Mouse (Mus musculus) CD4-positive helper T cell, adult 2 months (primary cell): Measurements from ENCODE around the gene Vmn1r197.
"Not testable (repeated sequence)": the region's sequence is repeated elsewhere in the genome, so short reads cannot be mapped to it uniquely, and the experiment has no call there.

Source experiments
- DNase-seq: peaks from one replicate; pipeline ENCODE4 v3.0.0-alpha.2; 2012; ENCODE audit warnings: low read depth, missing footprints, low spot score

Gene Vmn1r197

DNA sequence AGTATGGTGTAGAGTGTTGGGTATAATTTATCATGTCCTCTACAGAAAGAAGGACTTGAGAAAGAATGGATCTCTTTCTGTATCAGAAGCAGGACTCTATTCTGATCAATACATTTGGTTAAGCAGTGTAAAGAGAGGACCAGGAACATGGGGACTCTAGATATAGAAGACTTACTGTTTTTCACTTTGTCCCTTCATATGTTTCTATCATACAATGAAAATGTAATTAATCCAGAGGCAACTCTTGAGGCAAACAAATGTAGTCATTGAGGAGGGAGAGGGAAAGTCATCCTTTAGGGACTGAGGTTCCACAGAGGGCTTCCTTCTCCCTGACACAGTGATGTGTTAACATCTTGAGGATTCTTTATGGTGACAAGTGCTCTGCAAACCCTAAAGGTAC is at the start of gene Vmn1r197:
TSS of gene Vmn1r197 (plus strand) at position 301 of the 400 bp plus-strand sequence.
- DNase-seq: no peak

DNA sequence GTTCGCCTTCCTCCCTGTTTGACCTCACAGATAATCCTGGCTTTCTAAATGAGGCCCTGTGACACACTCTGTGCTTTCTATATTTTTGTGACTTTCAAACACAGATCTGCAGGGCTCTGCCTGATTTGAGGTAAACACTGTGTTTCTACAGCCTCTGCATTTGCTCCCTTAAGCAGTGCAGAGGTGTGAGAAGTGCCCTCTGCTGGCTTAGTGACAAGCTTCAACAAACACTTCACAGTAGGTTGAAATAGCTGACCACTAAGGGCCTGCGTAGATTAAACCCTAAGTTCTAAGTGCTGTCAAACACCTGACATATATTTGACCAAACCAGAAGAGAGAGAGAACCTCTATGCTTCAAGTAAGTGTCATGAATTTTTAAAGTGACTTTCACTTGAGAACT is 39.8 kb upstream of the Vmn1r197 start:
- DNase-seq: no peak

DNA sequence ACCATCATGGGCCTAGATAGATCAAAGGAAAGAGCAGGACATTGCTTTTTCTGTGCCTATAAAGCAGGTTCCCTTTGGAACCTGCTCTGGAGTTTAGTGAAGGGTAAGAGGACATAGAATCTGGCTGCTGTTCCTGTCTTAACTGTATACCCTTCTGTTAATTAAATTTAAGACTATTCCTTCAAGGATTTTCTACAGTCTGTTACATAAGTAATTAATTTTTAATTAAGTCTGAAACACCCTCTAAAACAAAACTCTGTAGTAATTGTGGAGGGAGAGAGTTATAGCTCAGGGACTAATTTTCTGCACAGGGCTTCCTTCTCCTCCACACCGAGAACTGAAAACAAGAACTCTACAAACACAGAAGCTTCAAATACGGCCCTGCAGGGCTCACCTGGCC is 34.8 kb upstream of the Vmn1r197 start, which contains the start of gene Vmn1r196:
TSS of gene Vmn1r196 (plus strand) at position 301 of the 400 bp plus-strand sequence.
- DNase-seq: no peak

DNA sequence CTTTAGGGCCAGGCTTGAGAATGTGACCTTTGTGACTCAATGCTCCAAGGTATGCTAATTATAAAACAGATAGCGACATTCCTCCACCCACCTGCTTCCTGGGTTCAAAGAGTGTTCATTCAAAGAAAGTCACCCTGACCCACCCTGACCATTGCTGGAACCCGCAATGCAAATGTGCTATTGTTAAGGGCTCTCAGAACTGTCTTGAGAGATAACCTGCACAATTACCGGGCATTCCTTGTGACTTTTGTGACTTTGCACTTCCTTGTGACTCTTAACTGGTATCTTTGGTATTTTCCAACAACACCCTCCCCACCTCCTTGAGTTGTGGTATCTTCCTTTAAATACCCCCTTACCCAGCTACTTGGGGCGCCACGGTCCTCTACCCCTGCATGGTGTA is 16.3 kb upstream of the Vmn1r197 start:
- not testable (repeated sequence) for DNase-seq

DNA sequence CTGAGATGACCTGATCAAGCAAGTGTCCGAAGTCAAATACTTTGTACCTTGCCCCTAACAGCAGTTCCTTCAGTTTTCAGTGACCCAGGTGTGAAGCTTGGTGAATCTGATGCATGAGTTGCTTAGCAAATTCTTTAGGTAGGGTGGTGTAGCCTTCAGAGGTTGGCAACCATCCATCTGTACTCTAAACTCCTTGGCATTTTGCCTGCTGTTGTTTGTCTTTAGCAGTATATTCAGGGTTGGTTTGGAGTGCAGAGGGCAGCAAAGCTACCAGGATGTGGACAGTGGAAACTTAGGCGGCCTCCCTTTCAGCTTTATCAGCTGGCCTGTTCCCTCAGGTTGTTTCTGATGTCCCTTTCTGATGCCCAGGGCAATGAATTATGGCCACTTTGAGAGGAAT is 9.0 kb upstream of the Vmn1r197 start:
- no peak for DNase-seq

DNA sequence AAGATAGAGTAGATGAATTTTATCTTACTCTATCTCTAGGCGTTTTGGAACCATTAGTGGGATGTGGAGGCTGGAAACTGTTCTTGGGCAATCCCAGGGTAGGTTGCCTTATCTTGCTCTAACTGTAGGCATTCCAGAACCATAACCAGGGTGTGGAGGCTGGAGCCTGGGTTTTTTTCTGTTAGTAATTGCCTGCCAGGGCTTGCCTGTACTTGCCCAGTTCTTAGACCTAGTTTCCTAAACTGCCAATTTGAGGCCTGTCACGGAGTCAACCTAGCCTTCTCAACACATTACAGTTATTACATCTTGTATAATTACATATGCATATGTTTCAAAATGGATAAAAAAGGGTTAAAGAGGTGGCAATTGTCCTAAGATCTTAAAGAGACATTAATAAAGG is 7.0 kb upstream of the Vmn1r197 start:
- no peak for DNase-seq

DNA sequence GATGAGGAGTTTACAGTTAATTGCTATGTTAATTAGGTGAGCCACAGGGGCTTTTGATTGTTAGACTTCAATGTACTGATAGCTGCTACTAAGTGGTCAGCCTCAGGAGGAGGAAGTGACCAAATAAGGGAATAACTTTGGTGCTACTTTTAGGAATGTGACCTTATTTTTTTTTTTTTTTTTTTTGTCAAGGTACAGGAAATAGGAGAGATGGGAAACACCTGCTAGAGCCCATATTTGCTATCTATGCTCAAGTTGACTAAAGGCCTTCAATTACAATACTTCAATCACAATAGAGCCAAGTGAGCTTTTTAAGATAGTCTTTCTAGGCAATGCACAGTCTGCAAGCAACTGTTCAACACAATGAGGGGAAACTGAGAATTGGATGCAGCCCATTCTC is 4.3 kb upstream of the Vmn1r197 start:
- DNase-seq: no peak

DNA sequence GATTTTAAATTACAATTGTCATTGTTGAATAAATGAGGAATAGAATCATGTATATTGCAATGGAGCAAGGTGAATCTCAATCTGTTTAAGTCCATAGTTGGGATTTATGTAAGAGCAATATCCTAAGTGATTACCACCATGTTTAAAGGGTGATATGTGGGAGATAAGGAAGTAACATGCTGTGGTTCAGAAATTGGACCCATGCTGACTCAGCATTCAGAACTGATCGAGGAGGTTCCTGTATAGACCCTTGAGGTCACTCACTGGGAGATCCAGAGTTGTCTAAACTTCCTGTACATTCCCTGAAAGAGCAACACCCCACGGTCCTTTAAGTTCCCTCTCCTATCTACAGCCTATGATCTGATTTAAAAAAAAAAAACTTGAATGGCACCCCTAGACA is 8.9 kb downstream of the Vmn1r197 start:
- DNase-seq: no peak

DNA sequence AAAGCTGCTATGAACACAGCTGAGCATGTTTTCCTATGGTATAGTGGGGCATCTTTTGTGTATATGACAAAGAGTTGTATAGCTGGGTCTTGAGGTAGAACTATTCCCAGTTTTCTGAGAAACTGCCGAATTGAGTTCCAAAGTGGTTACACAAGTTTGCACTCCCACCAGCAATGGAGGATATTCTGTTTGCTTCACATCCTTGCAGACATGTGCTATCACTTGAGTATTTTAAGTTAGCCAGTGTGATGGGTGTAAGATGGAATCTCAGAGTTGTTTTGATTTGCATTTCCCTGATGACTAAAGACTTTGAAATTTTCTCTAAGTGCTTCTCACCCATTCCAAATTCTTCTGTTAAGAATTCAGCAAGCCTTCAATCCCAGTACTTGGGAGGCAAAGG is 11.2 kb downstream of the Vmn1r197 start:
- DNase-seq: no peak

DNA sequence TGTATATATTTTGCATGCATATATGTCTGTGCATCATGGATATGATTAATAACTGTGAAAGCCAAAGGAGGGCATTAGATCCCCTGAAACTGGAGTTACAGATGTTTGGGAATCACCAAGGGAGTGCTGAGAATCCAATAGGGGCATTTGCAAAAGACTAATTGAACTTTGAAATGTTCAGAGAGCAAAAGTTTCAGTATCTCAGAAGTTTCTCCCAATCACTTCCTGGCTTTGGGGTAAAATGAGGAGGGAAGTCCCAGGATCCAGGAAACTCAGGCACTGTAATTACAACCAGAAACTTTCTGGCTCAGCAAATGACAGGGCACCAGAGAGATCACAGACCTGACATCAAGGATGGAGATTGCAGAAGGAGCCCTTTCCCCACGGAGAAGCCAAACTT is 25.7 kb downstream of the Vmn1r197 start, which contains the start of gene Vmn1r198:
TSS of gene Vmn1r198 (plus strand) at position 301 of the 400 bp plus-strand sequence.
- DNase-seq: no peak

DNA sequence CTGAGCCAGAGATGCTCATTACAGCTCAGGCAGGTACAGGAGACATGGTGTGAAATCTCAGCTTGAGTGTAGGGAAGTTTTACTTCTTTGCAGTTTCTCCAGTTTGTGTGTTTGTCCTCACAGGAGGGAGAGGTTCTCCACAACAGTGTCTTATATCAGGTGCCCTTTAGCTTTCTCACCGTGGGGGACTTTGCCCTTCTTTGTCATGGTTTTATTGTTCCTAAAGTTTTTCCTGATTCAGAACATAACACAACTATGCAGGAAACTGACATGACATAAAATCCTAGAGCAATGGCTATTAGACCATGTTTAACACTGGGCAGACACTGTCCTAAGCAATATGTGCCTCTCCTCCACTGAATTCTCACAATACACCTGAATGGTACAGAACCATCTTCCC is 26.4 kb downstream of the Vmn1r197 start:
- DNase-seq: no peak

DNA sequence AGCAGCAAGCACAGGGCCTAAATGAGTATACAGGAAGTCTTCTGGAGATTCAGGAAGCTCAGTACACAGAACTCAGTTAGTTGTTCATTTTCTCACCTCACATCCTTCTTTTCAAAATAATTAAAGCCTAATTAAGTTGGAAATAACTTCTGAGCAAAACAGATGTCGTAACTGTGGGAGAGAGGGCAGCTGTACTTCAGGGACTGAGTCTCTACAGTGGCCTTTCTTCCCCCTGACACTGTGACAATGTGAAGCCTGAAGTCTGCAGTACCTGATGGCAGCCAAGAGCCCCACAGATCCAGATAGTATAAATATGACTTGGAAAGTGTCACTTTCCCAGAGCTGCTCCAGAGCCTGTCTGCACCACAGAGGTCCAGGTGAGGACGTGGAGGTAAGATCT is 55.1 kb downstream of the Vmn1r197 start, which contains the start of gene Vmn1r199:
TSS of gene Vmn1r199 (plus strand) at position 301 of the 400 bp plus-strand sequence.
- no peak for DNase-seq

DNA sequence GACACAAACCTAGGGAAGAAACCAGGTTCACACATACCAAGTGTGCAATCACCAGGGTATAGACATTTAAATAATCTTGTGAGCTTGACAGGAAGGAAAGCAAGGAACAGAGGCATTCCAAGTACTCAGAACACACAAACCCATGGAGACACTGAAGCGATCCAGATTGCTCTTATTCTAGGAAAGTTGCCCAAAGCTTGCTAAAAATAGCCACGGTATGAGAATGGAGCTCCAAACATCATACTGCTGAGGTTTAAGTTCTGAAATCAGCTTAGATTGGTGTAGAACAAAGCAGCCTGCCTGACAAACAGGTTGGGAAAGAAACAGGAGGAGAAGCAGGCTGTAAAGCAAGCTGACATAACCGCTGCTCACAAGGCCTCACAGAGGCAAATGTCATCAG is 56.7 kb downstream of the Vmn1r197 start:
- DNase-seq: not testable (repeated sequence)
